Mouse (Mus musculus): Measurements from ENCODE around the gene Tubgcp4. TPM values are rescaled to one million over a fixed set of nuclear protein-coding genes. Genes with fewer than 3 reads are reported as not detected.
"Not testable (repeated sequence)": the region's sequence is repeated elsewhere in the genome, so short reads cannot be mapped to it uniquely, and the experiment has no call there.

The Tubgcp4 gene
- 10 to 100 TPM; 36.6 to 44.3 TPM for total RNA-seq (2021)
- long read RNA-seq, experiment 1, full-length matches to known transcripts, result 25 of 37 reads
- long read RNA-seq, experiment 1, partial matches to known transcripts, result 5 of 37 reads
- long read RNA-seq, experiment 1, other reads (novel, unspliced or antisense), result 7 of 37 reads
- long read RNA-seq, experiment 2, full-length matches to known transcripts, result 8 of 9 reads
- long read RNA-seq, experiment 2, partial matches to known transcripts, result 0 of 9 reads
- long read RNA-seq, experiment 2, other reads (novel, unspliced or antisense), result 1 of 9 reads

DNA sequence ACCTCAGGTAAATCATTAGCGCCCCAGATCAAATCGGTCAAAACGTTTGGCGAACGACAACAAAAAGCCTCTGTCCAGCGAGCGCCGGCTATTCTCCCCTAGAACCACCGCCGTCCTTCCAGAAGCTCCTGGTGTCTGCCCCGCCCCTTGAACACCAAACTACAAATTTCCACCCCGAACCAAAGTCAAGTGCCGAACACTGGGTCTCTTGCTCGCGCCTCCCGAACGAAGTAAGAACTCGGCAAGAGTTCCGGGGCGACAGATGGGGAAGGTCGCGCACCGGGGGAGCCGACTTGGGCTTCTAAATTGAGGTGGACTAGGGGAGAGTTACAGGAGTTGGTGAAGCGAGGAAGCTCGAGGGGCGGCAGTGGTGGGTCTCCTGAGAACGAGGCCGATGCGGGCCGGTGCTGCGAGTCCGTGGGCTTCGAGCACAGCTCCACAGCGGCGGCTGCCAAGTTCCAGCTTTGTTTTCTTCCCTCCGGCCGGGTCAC lies at the start of gene Tubgcp4:
Gene Tubgcp4 (plus strand): TSS at position 174 of the 491 bp plus-strand sequence.
- peak; percentile 63 to 64 for DNase-seq

DNA sequence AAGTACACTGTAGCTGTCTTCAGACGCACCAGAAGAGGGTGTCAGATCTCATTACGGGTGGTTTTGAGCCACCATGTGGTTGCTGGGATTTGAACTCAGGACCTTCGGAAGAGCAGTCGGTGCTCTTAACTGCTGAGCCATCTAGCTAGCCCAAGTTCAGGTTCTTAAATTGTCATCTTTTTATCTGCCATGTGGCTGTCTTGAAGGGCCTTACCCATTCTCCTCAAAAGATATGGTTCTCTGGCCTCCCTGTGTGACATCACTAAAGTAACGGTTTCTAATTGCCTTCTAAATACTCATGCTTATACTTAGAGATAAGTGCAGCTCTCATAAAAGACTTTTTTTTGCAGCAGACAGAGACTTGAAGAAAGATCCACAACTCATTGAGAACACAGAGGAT lies 44.2 kb upstream of the Tubgcp4 start:
- DNase-seq, result not testable (repeated sequence)

DNA sequence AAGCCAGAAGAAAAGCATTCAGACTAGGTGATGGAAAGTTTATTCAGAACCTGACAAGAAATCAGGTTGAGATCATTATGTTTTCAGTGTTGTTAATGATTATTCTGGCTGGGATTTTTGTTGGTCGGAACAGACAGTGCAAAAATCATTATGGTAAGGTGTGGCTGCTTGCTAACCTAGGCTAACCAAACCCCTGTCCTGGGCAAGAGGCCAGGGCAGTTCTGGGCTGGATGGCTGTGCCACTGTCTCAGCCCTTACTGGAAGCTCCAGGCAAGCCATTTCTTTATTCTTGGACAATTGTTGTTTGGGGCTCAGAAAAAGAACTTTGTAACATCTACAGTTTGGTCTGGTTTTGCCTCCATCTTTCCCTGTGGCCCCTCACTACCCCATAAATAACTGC lies 42.9 kb upstream of the Tubgcp4 start:
- no peak for DNase-seq

DNA sequence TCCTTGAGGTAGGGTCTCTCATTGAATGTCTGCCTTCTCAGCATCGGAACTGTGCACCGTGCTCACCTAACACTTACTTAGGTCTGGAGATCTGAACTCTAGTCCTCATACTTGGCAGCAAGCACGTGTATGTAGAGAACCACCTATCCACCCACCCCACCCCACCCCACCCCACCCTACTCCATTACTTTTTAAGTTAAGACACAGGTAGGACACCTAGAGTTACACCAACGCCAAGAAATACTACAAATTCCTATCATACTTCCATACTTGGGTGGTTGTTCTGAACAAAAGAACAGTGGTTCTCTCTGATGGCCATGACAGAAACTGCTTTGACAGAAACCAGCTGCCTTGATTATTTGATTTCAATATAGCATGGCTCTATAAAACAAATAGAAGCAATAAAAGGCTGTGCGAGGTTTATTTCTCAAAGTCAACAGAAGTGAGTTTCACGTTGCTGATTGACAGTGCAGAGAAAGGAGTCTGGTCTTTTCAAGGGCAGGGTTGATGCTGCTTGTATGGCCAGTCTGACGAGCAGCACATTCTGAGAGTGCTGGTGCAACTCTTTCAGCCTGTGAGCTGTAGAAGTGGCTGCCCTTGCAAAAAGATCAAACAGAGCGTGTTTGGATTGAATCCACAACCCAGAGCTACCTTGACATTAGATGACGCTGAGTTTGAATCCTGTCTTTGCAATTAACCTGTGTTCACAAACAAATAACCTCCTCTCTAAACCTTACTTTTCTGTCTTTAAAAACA lies 41.4 kb upstream of the Tubgcp4 start:
- DNase-seq, result peak; percentile 13 to 39

DNA sequence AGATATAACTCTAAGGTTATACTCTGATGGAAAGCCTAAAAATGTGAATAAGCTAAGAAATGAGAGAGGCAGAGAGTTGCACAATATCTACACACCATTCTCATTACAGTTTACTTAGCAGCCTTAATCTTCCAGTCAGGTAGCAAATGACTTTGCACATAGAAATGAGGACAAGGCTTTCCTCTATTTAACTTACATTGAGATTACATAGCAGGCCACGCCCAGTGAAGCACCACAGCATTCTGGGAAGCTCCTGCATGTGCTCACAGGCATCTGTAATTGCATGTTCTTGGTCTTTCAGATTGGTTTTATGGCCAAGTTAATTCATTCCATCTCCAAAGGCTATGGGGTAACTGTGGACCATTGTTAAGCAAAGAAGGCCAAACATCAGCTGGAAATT lies 37.6 kb upstream of the Tubgcp4 start:
- no peak for DNase-seq

DNA sequence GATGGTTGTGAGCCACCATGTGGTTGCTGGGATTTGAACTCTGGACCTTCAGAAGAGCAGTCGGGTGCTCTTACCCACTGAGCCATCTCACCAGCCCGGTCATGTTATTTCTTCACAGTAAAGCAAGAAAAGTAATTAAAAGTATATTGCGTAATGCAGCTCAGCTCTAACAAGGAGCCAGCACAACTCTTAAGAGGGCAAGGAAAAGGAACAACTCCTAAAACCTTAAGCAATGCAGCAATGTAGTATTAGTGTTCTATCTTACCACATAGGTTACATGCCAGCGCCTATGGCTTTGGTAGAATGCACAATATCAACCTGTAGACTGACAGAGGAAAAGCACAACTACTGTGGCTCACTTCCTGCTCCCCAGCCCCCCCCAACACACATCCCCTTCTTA lies 33.1 kb upstream of the Tubgcp4 start:
- no peak for DNase-seq

DNA sequence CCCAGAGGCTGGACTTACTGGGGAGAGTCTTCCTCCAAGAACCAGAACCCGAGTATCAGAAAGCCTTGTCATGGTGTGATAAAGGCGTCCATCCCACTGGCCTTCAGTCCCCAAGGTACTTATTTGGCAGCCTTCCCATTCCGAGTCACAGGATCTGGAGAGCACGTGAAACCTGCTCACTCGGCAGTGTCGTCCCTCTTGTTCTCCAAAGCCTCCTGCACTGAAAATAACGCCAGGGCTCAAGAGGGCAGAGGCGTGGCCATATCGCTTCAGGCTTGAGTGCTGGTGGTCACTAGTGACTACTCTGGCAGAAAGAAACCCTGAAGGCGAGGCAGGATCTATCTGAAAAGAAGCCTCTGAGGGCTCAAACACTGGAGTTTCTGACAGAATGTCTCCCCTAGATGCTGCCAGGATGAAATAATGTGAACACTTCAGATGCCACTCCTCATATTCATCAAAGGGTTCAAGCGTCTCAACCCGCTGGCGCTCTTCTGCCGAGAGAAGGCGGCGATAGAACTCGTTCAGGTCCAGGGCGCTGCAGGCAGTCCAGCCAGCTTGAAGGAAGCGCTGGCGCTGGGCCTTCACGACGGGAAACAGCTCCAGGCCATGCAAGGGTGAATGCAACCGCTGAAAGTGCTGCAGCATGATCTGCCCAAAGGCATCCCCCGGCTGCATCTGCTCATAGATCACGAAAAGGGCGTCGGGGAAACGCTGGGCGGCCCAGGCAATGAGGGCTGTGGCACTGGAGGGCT lies 31.0 kb upstream of the Tubgcp4 start:
- peak; percentile 36 to 59 for DNase-seq

DNA sequence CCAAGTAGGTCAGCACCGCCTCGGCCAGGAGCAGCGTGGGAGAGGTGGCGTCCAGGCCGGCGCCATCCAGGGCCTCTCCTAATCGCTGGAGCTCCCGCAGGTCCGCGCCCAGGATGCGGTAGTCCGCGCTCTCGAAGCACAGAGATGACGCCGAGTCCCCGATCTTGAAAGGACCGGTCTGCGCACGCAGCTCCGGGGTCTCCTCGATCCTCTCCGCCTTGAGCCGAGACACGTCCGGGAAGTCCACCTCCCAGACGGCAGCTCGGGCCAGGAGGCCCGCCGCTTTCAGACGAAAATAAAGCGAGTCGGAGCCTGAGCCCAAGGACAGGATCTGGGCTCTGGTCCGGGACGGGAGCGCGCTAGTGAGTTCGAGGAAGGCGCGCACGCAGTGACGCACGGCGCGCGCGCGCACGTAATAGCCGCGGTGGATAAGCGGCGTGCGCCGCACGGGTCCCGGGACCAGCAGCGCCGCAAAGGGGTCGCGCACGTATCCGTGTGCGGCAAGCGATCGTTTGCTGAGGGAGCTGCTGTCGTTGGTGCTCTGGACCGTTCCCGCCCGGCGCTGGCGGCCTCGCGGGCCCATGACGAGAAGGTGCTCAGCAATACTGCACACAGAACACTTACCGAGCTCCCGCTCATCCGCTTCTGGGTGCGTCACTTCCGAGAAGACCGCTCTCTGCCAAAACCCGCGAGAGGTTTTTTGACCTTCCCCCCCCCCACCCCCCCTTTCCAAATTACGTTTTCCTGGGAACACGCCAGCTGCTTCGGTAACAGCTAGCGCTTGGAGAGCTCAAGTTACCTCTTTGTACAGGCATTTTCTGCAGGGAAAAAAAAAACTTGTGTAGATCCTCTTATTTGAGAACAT lies 30.2 kb upstream of the Tubgcp4 start, which contains the start of the genes Adal and Lcmt2:
Gene Adal (plus strand): TSS at position 411 of the 865 bp plus-strand sequence.
Gene Lcmt2 (minus strand): TSS at position 636 of the 865 bp plus-strand sequence.
- peak; percentile 92 to 93 for DNase-seq

DNA sequence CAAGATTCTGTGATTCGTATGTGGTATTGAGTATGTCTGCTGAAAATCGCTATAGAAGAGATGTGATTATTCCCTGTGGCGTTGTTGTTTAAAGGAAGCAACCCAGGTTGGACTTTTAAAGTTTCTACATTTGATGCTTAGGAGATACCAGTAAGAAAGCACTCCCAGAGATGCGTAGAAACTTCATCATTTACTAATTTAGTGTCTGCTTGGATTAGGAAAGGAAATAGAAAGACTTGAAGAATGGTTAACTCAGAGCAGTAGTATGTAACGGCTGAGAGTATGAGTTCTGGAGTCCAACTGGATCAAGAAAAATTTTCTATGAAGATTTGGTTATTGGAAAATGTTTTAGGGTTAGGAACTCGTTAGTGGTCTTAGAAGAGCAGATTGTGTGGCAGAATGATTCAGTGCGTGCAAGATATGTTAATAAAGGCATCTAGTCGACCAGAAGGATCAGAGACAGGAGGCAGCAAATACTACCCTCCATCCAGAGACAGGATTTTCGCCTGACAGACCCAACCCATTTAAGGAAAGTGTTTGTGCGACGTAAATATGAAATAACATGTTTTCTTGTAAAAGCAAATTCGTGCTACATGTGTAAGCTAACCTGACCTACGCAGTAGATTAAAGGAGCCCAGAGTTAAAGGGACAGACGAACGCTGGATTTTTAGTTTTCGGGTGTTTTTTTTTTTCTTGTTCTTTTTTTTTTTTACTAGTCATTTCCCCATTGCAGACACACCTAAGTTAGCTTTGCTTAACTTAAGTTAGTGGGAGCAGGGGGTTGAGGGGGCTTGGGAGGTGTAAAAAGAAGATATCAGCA lies 29.0 kb upstream of the Tubgcp4 start:
- DNase-seq, result no peak

DNA sequence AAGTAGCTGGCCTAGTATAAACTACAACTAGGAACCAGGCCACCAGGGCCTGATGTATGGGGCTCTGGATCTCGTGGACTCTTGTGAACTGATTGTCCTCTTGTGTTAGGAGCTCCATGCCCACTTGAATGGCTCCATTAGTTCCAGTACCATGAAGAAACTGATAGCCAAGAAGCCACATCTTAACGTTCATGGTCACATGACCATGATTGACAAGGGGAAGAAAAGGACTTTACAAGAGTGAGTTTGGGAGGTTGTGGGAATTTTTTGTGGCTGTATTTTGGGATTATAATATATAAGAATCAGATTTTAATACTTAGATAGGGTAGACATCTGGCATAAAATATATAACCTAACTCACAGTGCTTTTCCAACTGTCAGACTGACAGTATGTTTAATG lies 28.0 kb upstream of the Tubgcp4 start:
- no peak for DNase-seq

DNA sequence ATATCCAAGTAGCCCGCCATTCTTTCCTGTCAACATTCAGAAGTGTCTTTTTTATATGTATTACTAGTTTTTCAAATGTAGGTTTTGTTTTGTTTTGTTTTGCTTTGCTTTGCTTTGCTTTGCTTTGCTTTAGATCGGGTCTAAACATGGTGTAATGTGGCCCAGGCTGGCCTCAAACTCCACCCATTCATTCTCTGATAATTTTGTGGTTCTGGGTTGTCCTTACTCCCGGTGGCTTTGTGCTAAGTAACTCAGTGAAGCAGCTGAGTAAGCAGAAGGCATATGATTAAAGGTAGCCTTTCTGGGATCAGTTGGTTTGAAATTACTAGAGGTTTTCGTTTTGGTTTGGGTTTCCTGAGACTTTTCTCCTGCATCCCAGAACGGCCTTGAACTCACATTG lies 20.8 kb upstream of the Tubgcp4 start:
- no peak for DNase-seq

DNA sequence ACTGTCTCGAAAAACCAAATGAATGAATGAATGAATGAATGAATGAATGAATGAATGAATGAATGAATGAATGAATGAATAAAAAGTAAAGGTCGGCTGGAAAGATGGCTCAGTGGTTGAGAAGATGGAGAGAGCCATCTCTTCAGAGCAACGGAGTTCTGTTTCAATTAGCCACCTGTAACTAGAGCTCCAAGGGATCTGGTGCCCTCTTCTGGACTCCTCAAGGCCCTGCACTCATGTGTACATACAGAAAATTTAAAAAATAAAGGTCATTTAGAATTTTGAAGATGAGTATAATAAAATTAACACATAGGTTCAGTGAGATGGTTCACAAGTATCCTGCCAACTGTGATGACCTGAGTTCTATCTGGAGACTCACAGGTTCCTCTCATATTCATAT lies 17.4 kb upstream of the Tubgcp4 start:
- DNase-seq, result no peak

DNA sequence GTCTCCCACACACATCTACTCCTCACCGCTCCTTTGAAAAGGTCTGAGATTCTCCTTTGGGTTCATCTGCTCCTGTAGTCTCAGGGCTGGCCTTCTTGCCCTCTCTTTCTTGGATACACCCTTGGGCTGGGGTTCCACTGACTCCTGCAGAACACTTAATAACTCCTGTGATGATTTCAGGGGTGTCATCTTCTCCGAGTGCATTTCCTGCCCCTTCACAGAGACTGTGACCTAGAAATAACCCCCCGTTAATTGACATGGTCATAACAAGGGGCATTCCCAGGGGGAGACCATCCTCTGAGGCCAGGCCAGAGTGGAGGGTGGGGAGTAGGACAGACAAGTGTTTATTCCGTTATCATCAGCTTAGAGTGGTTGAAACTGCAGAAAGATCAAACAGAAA lies 1.3 kb upstream of the Tubgcp4 start:
- no peak for DNase-seq

DNA sequence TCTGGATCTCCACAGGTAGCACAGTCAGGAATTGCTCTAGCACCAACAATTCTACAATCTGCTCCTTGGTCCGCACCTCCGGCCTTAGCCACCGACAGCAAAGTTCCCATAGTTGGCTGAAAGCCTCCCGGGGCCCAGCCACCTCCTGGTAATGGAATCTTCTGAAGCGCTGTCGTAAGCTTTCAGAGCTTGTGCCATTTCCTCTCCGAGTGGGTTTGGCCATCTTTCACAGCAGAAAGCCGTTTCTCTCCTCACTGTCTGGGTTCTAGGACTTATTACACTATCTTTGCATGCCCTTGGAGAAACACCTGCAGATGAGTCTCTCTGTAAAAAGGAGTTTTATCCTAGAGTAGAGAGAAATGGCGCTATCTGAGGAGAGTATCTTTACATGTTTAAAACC lies 552 bp upstream of the Tubgcp4 start:
- DNase-seq, result peak; percentile 50 to 66

DNA sequence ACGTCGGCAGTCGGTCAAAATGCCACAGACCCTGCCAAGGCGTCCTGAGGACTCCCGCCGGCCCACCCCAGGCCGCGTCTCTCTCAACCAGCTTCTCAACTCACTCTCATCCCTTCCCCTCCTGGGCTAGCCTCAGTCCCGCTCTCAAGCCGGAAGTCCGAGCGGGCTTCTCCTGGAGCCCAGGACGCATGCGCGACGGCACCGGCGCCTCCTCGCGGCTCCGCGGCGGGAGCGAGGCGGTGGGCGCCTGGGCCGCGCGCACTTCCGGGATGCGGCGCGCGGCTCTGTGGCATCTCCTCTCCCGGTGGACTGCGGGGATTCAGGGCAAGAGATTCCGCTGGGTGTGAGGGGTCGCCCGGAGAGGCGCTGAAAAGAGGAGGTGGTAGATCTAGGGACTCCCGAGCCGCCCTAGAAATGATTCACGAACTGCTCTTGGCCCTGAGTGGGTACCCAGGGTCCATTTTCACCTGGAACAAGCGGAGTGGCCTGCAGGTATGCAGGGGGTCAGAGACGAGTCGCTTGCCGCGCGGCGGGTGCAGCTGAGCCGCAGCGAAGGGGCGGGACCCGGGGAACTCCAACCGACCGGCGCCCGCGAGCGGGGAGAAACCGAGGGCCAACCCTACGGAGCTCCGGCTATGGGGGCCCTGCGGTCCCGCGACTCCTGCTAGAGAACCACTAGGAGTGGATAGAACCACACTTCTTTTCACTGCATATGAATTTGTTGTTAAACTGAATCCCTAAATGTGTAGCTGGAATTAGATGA lies 707 bp downstream of the Tubgcp4 start, which contains the start of gene Zscan29:
Gene Zscan29 (minus strand): TSS at position 146 of the 763 bp plus-strand sequence.
- DNase-seq, result peak; percentile 94 to 96

DNA sequence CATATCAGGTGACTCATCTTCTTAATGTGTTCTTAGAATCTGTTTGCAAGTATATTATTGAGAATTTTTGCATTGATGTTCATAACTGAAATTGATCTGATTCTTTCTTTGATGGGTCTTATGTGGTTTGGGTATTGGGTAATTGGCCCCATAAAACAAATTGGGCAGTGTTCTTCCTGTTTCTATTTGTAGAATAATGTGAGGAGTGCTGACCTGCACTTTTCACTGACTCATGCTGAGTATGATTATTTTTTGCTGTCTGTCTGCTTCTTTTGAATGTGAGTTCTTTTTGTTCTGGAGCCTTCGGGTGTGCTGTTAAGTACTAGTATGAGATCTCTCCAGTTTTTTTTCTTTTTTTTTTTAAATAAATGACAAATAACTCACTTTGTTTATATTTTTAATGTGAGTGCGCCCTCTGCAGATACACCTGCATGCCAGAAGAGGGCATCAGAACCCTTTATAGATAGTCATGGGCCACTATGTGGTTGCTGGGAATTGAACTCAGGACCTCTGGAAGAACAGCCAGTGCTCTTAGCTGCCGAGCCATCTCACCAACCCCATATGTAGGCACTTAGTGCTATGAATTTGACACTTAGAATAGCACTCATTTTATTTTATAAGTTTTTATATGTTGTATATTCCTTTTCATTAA lies 8.5 kb downstream of the Tubgcp4 start:
- no peak for DNase-seq

DNA sequence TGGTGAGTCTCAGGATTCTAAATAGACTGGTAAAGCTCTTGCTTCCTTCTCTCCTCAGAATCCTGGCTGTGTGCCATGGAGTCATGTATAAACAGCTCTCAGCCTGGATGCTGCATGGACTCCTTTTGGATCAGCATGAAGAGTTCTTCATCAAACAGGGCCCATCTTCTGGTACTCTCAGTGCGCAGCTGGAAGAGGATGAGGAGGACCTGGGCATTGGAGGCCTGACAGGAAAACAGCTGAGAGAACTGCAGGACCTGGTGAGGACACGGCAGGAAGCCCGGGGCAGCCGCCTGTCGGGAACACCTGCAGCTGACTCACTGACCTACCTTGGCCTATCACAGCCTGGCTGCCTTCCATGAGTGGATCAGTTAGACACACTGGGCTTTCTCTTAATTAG lies 13.0 kb downstream of the Tubgcp4 start:
- no peak for DNase-seq

DNA sequence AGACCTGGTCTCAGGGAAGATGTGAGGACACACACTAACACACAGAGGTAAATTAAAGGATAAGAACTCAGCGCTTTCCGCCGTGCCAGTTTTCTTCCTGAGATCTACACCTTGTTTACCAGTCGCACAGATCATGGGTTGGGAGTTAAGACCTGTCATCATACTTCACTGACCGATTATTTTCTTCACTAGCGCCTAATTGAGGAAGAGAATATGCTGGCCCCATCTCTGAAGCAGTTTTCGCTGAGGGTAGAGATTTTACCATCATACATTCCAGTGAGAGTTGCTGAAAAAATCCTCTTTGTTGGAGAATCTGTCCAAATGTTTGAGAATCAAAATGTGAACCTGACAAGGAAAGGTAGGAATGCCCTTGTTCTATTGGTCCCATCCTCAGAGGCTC lies 13.7 kb downstream of the Tubgcp4 start:
- no peak for DNase-seq

DNA sequence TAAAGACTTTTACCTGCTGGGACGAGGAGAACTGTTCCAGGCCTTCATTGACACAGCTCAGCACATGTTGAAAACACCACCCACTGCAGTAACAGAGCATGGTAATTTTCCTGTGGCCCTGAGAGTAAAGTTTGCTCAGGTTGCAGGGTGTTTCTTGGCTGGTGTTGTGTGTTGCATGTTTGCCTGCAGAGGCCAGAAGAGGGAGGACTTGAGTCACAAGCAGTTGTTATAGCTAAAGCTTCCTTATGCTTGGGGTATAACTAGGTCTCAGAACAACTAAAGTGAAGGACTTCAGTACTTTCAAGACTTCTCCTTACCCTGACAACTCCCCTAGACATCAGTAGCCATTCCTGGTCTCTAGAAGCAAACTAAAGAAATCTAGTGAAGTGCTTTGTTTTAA lies 18.1 kb downstream of the Tubgcp4 start:
- DNase-seq, result no peak
